Mouse (Mus musculus) frontal cortex, postnatal 36 days (tissue): ENCODE measurements around the gene Cd59b.
"Not testable (repeated sequence)": the region's sequence is repeated elsewhere in the genome, so short reads cannot be mapped to it uniquely, and the experiment has no call there.

ENCODE experiments used
- DNase-seq, 2 experiments: peaks; one replicate each; pipeline ENCODE4 v3.0.0; 2022; ENCODE audit warnings: low spot score in 2 of 2

Gene Cd59b

DNA sequence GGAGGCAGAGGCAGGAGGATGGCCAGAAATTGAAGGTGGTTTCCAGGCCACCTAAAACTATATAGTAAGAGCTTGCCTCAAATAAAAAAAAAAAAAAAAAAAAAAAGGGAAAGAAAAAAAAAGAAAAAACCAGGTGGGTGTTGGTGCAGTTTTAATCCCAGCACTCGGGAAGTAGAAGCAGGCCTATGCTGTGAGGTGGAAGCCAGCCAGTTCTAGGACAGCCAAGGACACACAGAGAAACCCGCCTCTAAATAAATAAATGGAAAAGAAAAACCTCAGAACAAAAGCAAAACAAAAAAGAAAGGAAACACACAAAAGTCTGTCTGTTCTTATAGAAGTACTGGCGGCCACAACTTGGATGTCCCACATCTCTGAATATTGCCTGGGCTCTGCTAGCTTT lies 45.2 kb downstream of the Cd59b start:
- DNase-seq = no peak

- DNase-seq = not testable (repeated sequence)
These were observed 47.5 kb downstream of the Cd59b start for GRCm38 (mm10) chr2:104117173-104117572.

- DNase-seq = no peak
These were observed 49.4 kb downstream of the Cd59b start for GRCm38 (mm10) chr2:104119097-104119496.

- DNase-seq = no peak
These were observed 50.7 kb downstream of the Cd59b start for GRCm38 (mm10) chr2:104120312-104120711.

DNA sequence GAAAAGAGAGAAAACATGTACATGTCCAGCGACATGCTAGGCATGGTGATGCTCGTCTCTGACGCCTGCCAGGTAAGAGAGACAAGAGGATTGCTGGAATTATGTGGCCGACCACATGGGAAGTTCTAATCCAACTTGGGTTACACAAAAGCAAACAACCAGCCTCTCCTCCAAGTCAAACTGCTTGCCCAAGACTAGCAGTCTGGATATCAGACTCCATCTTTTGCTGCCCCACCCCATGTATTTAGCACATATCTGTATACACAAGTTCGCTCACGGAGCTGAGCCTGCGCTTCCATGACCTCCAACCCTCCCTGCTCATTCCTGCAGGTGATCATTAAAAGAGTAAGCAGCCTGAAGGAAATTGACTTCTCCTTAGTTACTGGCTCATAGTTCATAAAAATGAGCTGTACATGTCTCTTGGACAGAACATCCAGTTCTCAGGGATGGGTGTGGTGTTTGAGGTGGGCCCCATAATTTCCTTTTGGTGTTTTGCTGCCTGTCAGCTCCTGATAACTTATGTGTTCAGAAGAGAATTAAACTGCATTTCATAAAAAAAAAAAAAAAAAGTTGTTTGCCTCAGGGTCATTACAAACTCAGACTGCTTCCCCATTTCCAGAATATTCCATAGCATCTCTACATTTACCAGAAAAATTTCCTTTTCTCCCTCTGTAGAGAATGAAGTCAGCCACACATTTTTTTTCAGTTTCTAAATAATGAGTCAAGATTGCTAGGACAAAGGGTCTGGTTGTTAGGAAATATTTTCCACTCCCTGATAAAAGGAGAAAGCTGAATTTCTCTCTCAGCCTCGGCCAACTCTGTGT lies 52.2 kb downstream of the Cd59b start:
- DNase-seq = no peak

DNA sequence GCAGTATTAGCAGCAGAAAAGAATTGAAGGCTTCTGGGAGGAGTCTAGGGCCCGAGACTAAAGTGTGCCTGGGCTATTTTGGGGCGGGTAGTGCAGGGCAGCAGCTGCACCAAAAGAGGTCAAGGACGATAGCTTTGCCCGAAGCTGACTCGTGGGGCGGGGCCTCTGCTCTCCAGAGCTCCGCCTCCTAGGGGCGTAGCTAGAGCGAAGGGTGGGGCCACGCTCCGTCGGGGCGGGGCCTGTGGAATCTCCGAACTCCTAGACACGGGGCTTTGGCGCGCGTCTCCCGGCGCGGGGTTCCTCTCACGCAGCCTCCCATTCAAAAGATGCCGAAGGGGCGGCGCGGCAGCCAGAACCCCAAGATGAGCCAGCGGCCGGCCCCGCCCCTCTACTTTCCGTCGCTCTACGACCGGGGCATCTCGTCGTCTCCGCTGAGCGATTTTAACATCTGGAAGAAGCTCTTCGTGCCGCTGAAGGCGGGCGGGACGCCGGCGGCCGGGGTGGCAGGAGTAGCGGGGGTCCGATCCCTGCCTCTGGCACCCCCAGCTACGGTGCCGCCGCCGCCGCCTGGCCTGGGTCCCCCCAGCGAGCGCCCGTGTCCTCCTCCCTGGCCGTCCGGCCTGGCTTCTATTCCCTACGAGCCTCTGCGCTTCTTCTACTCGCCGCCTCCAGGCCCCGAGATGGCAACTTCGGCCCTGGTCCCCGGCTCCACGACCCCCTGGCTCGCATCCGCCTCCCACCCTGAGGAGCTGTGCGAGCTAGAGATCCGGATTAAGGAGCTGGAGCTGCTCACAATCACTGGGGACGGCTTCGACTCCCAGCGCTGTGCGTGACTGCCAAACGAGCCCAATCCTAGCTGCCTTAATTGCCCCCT lies 53.1 kb downstream of the Cd59b start, which contains the start of gene A930018P22Rik:
Gene A930018P22Rik, plus strand, starts transcription at position 265 of the 874 bp plus-strand sequence.
- DNase-seq = peak; percentile 81 to 89

- DNase-seq = no peak
These were observed 53.9 kb downstream of the Cd59b start for GRCm38 (mm10) chr2:104123540-104123939.

- DNase-seq = no peak
These were observed 54.4 kb downstream of the Cd59b start for GRCm38 (mm10) chr2:104124071-104124470.

- DNase-seq = no peak
These were observed 59.3 kb downstream of the Cd59b start for GRCm38 (mm10) chr2:104128803-104129531.

GRCm38 (mm10) chr2:104130165-104130564 lies 60.5 kb downstream of the Cd59b start:
- peak in 1 of 2 experiments; percentile 33 for DNase-seq

GRCm38 (mm10) chr2:104130969-104131368 lies 61.3 kb downstream of the Cd59b start:
- no peak for DNase-seq

DNA sequence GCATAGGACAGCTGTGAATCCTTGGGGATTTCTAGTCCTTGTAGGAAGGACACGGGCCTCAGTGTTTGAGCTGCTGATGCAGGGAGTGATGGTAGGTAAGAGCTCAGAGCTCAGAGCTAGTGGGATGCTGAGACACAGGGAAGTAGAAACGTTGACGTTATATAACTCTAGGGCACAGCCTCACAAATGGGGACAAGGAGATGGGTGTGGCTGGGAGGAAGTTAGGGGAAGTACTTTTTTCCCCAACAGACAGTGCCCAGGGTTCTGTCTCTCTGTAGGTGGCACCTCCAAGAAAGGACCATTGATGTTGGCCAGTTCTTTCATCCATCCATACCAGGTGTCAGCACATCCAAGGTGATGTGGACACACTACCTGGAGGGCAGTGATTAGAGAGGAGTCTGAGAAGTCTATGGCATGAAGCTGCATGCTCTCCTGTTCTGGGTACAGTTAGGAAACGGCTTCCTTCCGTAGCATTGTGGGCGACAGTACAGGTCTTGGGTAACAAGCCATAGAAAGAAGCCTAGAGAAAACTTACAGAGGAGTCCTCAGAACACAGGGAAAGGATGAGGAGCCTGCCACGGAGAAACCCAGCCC lies 62.7 kb downstream of the Cd59b start:
- DNase-seq = no peak

DNA sequence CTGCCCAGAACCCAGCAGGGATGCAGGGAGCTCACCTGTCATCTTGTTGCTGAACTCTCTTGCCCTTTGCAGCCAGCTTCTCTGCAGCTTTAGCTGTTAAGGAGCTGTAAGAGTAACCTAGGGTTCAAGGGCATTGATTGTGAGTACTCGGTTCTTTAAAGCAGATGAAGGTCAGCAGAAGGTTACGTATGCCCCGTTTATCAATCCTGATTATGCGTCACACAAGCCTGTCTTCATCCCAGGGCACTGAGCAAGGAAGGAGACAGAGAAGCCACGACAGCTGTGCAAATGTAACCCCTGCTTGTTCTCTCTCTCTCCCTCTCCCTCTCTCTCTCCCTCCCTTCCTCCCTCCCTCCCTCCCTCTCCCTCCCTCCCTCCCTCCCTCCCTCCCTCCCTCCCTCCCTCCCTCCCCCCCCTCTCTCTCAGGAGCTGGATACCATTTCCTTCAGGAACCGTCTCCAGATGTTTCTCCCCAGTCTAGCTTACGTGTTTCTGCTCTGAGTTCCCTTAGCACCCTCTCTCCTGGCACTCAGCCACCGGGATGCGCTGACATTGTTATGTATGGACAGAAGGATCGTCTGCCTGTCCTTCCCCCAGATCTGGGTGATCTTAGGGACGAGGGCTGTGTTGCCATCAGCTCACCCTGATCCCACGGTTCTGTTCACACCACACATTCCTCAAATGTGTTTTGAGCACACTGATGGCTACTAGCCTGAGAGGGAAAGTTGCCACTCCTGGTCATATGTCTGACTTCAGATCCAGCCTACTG lies 63.6 kb downstream of the Cd59b start:
- no peak for DNase-seq

DNA sequence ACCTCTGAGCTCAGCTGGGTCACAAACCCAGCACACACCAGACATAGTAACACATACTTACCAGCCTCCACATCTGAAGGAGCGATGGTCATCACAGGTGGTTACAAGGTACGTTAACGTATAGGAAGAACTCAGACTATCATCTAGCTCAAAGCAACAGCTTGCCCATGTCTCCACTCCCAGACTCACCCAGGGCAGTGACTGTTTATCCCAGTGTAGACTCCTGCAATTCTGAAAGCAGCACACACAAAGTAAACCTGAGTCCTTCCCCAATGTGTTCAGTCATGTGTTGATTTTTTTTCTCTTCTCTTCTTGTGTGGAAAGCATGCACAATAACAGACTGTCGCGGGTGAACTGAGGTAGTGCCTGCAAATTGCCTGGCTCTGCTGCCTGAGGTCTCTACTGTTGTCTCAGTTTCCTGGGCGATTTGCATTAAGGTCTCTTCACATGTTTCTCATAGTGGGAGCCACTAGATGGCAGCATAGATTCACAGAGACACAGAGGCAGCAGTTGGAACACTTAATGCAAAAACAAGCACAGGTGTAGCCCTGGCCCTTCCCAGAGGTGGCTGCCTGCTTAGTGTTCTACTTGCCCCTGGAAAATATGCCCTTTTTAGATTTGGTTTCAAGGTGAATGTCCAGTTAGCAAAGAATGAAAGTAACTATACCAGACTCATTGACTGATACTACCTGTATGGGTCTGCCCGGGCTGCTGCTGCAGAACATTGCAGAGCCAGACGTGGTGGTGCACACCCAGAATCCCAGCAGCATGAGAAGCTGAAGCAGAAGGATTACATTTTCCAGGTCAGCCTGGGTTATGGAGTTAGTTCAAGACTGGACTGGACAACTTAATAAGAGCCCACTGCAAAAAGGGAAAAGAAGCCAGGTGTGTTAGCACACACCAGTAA lies 64.8 kb downstream of the Cd59b start:
- peak; percentile 62 to 84 for DNase-seq

GRCm38 (mm10) chr2:104135920-104136319 lies 66.3 kb downstream of the Cd59b start:
- DNase-seq = no peak
